Mouse (Mus musculus) embryonic facial prominence, embryonic 12.5 days (tissue): ENCODE results near the gene Pithd1. TPM values are rescaled to one million over a fixed set of nuclear protein-coding genes. Genes with fewer than 3 reads are reported as not detected.

ENCODE experiments used
- polyA plus RNA-seq: library from polyadenylated mRNA; unstranded; fragments of >200 nt; fragmentation: Nextera tagmentation; extraction: Ambion mirVana; gene quantifications from 2 replicates; pipeline ENCODE4 v1.2.1, GENCODE M21; 2016

Pithd1 gene
- polyA plus RNA-seq, 1 experiment from 2014 or later: 65.2 TPM

Other genes starting within 250 kb of the Pithd1 start
- gene Myom3, start 227.5 kb downstream of the Pithd1 start, polyA plus RNA-seq: 1.1 and 1.3 TPM in 2 replicates
- 342 and 361 TPM in 2 replicates for gene Srsf10, start 131.5 kb downstream of the Pithd1 start, polyA plus RNA-seq
- gene Pnrc2, start 113.4 kb downstream of the Pithd1 start, polyA plus RNA-seq: 177 and 187 TPM in 2 replicates
- gene Cnr2, start 91.9 kb downstream of the Pithd1 start, polyA plus RNA-seq: 0.19 and 0.38 TPM in 2 replicates
- 51.6 and 59.7 TPM in 2 replicates for gene Fuca1, start 66.5 kb downstream of the Pithd1 start, polyA plus RNA-seq
- 76.3 and 81.5 TPM in 2 replicates for gene Hmgcl, start 40.8 kb downstream of the Pithd1 start, polyA plus RNA-seq
- gene Gale, start 23.5 kb downstream of the Pithd1 start, polyA plus RNA-seq: 29.1 and 31.2 TPM in 2 replicates
- 124 and 126 TPM in 2 replicates for gene Lypla2, start 14.6 kb downstream of the Pithd1 start, polyA plus RNA-seq
- 41.9 and 43.4 TPM in 2 replicates for gene Eloa, start 34.5 kb upstream of the Pithd1 start, polyA plus RNA-seq
- 390 and 392 TPM in 2 replicates for gene Rpl11, start 66.2 kb upstream of the Pithd1 start, polyA plus RNA-seq
- 612 and 623 TPM in 2 replicates for gene Id3, start 156.2 kb upstream of the Pithd1 start, polyA plus RNA-seq
- gene E2f2, start 185.1 kb upstream of the Pithd1 start, polyA plus RNA-seq: 8.3 and 8.7 TPM in 2 replicates
- 13.1 and 13.3 TPM in 2 replicates for gene Asap3, start 219.1 kb upstream of the Pithd1 start, polyA plus RNA-seq